Mouse (Mus musculus) testis, adult 2 months (tissue): ENCODE data around the gene Tanc1. TPM values are rescaled to one million over a fixed set of nuclear protein-coding genes. Genes with fewer than 3 reads are reported as not detected.

Experiments used
- H3K27ac ChIP-seq: fragments of 200-500 bp; 2 replicates; pipeline ENCODE4 v1.5.1; 2012; ENCODE audit warnings: low read depth, low read length; ENCODE audit not compliant: control insufficient read depth, insufficient read depth
- H3K27me3 ChIP-seq: fragments of 200-500 bp; 2 replicates; pipeline ENCODE4 v1.6.1; 2012; ENCODE audit warnings: mild to moderate bottlenecking, low read length, moderate library complexity; ENCODE audit not compliant: control insufficient read depth, insufficient read depth
- H3K36me3 ChIP-seq: fragments of 200-500 bp; 2 replicates; pipeline ENCODE4 v1.6.1; 2012; ENCODE audit warnings: mild to moderate bottlenecking, low read length; ENCODE audit not compliant: control insufficient read depth, insufficient read depth
- H3K4me1 ChIP-seq: fragments of 200-500 bp; 2 replicates; pipeline ENCODE4 v1.6.1; 2012; ENCODE audit warnings: low read length; ENCODE audit not compliant: control insufficient read depth, insufficient read depth
- H3K4me3 ChIP-seq: fragments of 200-500 bp; 2 replicates; pipeline ENCODE4 v1.5.1; 2012; ENCODE audit warnings: low read depth, mild to moderate bottlenecking, low read length, moderate library complexity, mixed read lengths; ENCODE audit not compliant: control insufficient read depth
- CTCF ChIP-seq: fragments of 200-500 bp; IDR thresholded peaks from 2 replicates; pipeline ENCODE4 v1.5.1; 2012; ENCODE audit warnings: low read depth, mild to moderate bottlenecking, inconsistent platforms, low read length, moderate library complexity; ENCODE audit not compliant: control insufficient read depth, insufficient read depth, insufficient replicate concordance
- POLR2A ChIP-seq: fragments of 200-500 bp; IDR thresholded peaks from 2 replicates; pipeline ENCODE4 v1.6.1; 2012; ENCODE audit warnings: low read depth, mild to moderate bottlenecking, inconsistent platforms, low read length, moderate library complexity; ENCODE audit not compliant: control insufficient read depth
- polyA plus RNA-seq: library from polyadenylated mRNA; depleted of rRNA; stranded (reverse); fragments of >200 nt; gene quantifications from 2 replicates; pipeline ENCODE4 v1.2.3, GENCODE M21; 2012

Gene Tanc1
- polyA plus RNA-seq, 1 experiment, result 7.0 TPM

- Histone ChIP-seq H3K36me3 (no peaks in the 10 kb centered on the region), H3K4me1 (no peaks in the 10 kb centered on the region), H3K27ac (no peak overlapping the region), H3K27me3 (no peaks in the 10 kb centered on the region), H3K4me3 (no peak overlapping the region)
- no peak for TF ChIP-seq POLR2A
- TF ChIP-seq CTCF, result no peak
Observed at GRCm38 (mm10) chr2:59673877-59674276, 62.0 kb downstream of the Tanc1 start.

GRCm38 (mm10) chr2:59675270-59675995 lies 63.6 kb downstream of the Tanc1 start:
- H3K27me3 ChIP-seq, result no peaks in the 10 kb centered on the region
- H3K4me1 ChIP-seq, result no peaks in the 10 kb centered on the region
- H3K4me3 ChIP-seq, result peak overlapping the region; percentile 43
- no peak for TF ChIP-seq CTCF
- TF ChIP-seq POLR2A, result no peak
- H3K27ac ChIP-seq, result no peak overlapping the region
- no peaks in the 10 kb centered on the region for H3K36me3 ChIP-seq

- H3K36me3 ChIP-seq, result no peaks in the 10 kb centered on the region
- H3K27ac ChIP-seq, result no peak overlapping the region
- peak overlapping the region; percentile 43 for H3K4me3 ChIP-seq
- H3K4me1 ChIP-seq, result no peaks in the 10 kb centered on the region
- TF ChIP-seq POLR2A (no peak), CTCF (no peak)
- no peaks in the 10 kb centered on the region for H3K27me3 ChIP-seq
Observed at GRCm38 (mm10) chr2:59676041-59676440, 64.2 kb downstream of the Tanc1 start.

- H3K27ac ChIP-seq, result no peak overlapping the region
- no peak overlapping the region for H3K4me3 ChIP-seq
- TF ChIP-seq POLR2A, result no peak
- no peak for TF ChIP-seq CTCF
- H3K4me1 ChIP-seq, result no peaks in the 10 kb centered on the region
- no peaks in the 10 kb centered on the region for H3K27me3 ChIP-seq
- H3K36me3 ChIP-seq, result no peaks in the 10 kb centered on the region
Observed at GRCm38 (mm10) chr2:59676442-59676841, 64.6 kb downstream of the Tanc1 start.

GRCm38 (mm10) chr2:59679424-59680020 lies 67.7 kb downstream of the Tanc1 start:
- H3K27ac ChIP-seq, result no peak overlapping the region
- no peaks in the 10 kb centered on the region for H3K4me1 ChIP-seq
- TF ChIP-seq CTCF (no peak), POLR2A (no peak)
- H3K27me3 ChIP-seq, result no peaks in the 10 kb centered on the region
- H3K4me3 ChIP-seq, result no peak overlapping the region
- no peaks in the 10 kb centered on the region for H3K36me3 ChIP-seq

- TF ChIP-seq CTCF, result no peak
- no peak for TF ChIP-seq POLR2A
- H3K27me3 ChIP-seq, result no peaks in the 10 kb centered on the region
- no peak overlapping the region for H3K27ac ChIP-seq
- H3K4me3 ChIP-seq, result no peak overlapping the region
- no peaks in the 10 kb centered on the region for H3K4me1 ChIP-seq
- H3K36me3 ChIP-seq, result no peaks in the 10 kb centered on the region
Observed at GRCm38 (mm10) chr2:59680736-59681135, 68.9 kb downstream of the Tanc1 start.

- no peak overlapping the region for H3K27ac ChIP-seq
- no peaks in the 10 kb centered on the region for H3K4me1 ChIP-seq
- H3K4me3 ChIP-seq, result no peak overlapping the region
- H3K36me3 ChIP-seq, result no peaks in the 10 kb centered on the region
- no peak for TF ChIP-seq POLR2A
- TF ChIP-seq CTCF, result no peak
- H3K27me3 ChIP-seq, result no peaks in the 10 kb centered on the region
Observed at GRCm38 (mm10) chr2:59681181-59681580, 69.3 kb downstream of the Tanc1 start.
